Mouse (Mus musculus) kidney, adult 2 months (tissue): ENCODE data around the gene Rad51. TPM values are rescaled to one million over a fixed set of nuclear protein-coding genes. Genes with fewer than 3 reads are reported as not detected.

Source experiments
- DNase-seq: peaks from one replicate; pipeline ENCODE4 v3.0.0; 2021
- H3K27ac ChIP-seq: fragments of 200-500 bp; 2 replicates; pipeline ENCODE4 v1.5.1; 2012; ENCODE audit warnings: low read depth, low read length, control low read depth, inconsistent platforms; ENCODE audit not compliant: insufficient read depth
- H3K27me3 ChIP-seq: fragments of 200-500 bp; replicated peaks from 2 replicates; pipeline ENCODE4 v1.6.1; 2012; ENCODE audit warnings: mild to moderate bottlenecking, moderate library complexity, low read length, inconsistent platforms; ENCODE audit not compliant: control insufficient read depth, insufficient read depth
- H3K36me3 ChIP-seq: fragments of 200-500 bp; 2 replicates; pipeline ENCODE4 v1.6.1; 2012; ENCODE audit warnings: mild to moderate bottlenecking, moderate library complexity, low read length, inconsistent platforms; ENCODE audit not compliant: control insufficient read depth, insufficient read depth
- H3K4me1 ChIP-seq: fragments of 200-500 bp; 2 replicates; pipeline ENCODE4 v1.6.1; 2011; ENCODE audit warnings: low read length; ENCODE audit not compliant: control insufficient read depth, insufficient read depth
- H3K4me3 ChIP-seq: fragments of 200-500 bp; 2 replicates; pipeline ENCODE4 v1.5.1; 2011; ENCODE audit warnings: mild to moderate bottlenecking, low read depth, low read length, control low read depth; ENCODE audit not compliant: insufficient read depth
- CTCF ChIP-seq: fragments of 200-500 bp; conservative IDR thresholded peaks from 2 replicates; pipeline ENCODE4 v1.5.1; 2011; ENCODE audit warnings: low read depth, mild to moderate bottlenecking, control low read depth, low read length, moderate library complexity, mixed read lengths; ENCODE audit not compliant: insufficient read depth, insufficient read length
- POLR2A ChIP-seq: fragments of 200-500 bp; IDR thresholded peaks from one replicate; pipeline ENCODE4 v1.6.1; 2011; ENCODE audit warnings: low read depth, low read length, control low read depth
- WGBS: fragments of 180-500 bp; shearing (Covaris S2); methylation state at CpG from one replicate; pipeline ENCODE4 v1.1.7; 2018; 5-methylcytosine and 5-hydroxymethylcytosine counted together
- polyA plus RNA-seq: library from polyadenylated mRNA; depleted of rRNA; stranded (reverse); fragments of >200 nt; gene quantifications from 2 replicates; pipeline ENCODE4 v1.2.3, GENCODE M21; 2012

Gene Rad51
- polyA plus RNA-seq, 1 experiment: 1.2 TPM

DNA sequence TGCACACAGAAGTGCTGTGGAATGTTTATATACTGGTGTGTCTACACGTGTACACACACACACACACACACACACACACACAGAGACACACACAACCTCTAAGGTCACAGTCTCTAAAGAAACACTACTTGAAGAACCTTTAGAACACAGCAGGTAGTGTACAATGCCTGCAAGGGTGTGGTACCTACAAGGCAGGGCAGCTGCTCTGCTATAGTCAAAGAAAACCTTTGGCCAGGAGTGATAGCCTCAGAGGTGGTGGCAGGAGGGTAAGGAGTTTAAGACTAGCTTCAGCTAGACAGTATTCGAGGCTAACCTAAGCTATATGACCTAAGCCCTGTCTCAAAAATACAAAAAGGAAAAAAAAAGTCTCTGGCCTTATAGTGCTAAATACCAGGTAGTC lies 42.1 kb downstream of the Rad51 start:
- no peak for DNase-seq
- TF ChIP-seq CTCF (no peak), POLR2A (no peak)
- Histone ChIP-seq H3K27me3 (no peaks in the 10 kb centered on the region), H3K4me3 (no peak overlapping the region), H3K27ac (no peak overlapping the region), H3K36me3 (0 out of 2 replicates have a peak, but pooled peaks cover 1% of the 10 kb centered on the region), H3K4me1 (peaks cover 6% of the 10 kb centered on the region)
- whole genome bisulfite sequencing: 85% methylated on average over 2 of the region's 2 CpGs

DNA sequence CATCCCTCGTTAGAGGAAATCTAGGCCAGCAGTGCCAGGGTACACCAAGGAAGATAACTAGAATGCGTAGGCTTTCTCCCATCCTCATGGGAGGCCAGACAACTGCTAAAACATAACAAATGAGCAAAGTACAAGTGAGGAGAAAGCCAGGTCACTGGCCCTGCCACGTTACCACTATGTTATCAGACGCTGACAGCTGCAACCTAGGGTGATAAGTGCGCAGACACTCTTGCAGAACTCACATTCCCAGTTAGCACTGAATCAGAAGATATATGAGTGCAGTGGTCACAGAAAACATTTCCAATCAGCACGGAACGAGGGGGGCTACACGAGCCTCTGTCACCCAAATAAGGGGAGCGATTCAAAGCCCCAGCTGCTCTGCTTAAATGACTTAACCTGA lies 42.8 kb downstream of the Rad51 start:
- no peak overlapping the region for H3K4me3 ChIP-seq
- no peak for DNase-seq
- H3K27ac ChIP-seq: no peak overlapping the region
- WGBS: 66% methylated on average over 9 of the region's 9 CpGs
- TF ChIP-seq POLR2A (no peak), CTCF (no peak)
- 0 out of 2 replicates have a peak, but pooled peaks cover 1% of the 10 kb centered on the region for H3K36me3 ChIP-seq
- H3K4me1 ChIP-seq: peaks cover 6% of the 10 kb centered on the region
- H3K27me3 ChIP-seq: no peaks in the 10 kb centered on the region

DNA sequence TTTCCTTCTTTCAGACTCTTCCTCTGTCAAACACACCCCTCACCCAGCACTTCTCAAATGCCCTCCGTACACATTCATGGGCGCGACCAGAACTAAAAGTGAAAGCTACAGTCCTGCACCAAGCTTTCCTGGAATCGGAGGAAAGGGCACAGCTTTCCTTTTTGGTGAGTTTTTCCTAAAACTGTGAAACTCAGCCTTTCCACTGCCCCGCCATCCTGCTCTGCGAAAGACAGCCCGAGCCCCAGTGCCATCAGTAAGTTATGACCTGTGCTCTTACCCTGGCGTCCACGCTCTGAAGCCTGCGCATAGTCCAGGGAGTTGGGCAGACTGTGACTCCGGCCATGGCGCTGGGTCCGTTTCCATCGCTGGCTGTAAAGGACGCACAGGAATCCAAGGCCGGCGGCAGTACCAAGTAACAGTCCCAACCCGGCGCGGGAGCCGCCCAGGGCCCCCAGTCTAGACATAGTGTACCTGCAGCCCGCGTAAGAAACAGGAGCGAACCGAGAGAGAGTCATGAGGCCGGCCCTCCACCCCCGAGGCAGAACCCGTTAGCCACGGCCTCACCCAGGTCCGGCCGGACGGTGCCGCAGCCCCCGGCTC lies 43.6 kb downstream of the Rad51 start:
- Histone ChIP-seq H3K27ac (0 out of 2 replicates have a peak overlapping the region, but pooled peaks have one; percentile 11), H3K36me3 (no peaks in the 10 kb centered on the region), H3K4me1 (peaks cover 6% of the 10 kb centered on the region), H3K27me3 (no peaks in the 10 kb centered on the region), H3K4me3 (peak overlapping the region; percentile 86)
- WGBS: 2% methylated on average over 34 of the region's 34 CpGs
- TF ChIP-seq POLR2A: no peak
- no peak for TF ChIP-seq CTCF
- DNase-seq: peak; percentile 51

DNA sequence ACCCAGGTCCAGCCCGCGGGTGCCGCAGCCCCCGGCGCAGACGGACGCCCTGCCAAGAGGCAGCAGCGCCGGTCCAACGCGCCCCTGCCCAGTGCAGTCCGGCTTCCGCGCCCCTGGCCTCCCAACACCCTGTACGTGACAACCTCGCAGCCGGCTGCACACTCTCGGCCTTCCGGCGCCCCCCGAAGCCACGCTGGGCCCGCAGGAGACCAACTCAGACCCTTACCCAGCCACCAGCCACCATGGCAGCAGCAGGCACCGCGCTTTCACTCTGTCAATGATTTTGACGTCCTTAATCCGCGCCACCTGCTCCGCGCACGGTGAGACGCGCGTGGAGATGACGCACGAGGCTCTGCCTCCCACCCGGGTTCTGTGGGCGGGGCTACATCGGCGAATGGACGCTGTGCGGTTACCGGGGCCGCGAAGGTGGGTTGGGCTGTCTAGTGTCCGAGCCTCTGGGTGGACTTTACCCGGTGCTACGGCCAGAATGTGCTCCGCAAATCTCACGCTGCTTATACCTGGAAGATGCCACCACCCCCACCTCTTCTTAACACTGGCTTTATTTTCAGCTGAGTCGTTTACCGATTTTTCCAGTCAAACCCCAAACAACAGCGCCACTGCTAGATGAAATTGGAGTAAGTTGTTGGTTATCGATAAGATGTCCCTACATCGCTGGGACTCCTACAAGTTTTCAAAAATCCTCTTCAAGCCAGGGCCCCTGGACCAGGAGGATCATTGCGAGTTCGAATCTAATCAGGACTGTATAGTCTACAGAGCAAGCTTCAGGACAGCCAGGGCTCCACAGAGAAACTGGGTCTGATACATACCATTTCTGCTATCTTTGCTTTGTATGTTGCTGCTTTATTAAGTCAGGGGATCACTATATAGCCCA lies 44.3 kb downstream of the Rad51 start, which contains the start of gene Rmdn3:
Gene Rmdn3 (minus strand): TSS at position 354 of the 892 bp plus-strand sequence.
- Histone ChIP-seq H3K4me3 (peak within 1 kb of the TSS; percentile 86), H3K36me3 (no peaks in the 10 kb centered on the region), H3K27me3 (no peaks in the 10 kb centered on the region), H3K27ac (0 out of 2 replicates have a peak within 1 kb of the TSS, but pooled peaks have one; percentile 11), H3K4me1 (peaks cover 6% of the 10 kb centered on the region)
- no peak for TF ChIP-seq CTCF
- TF ChIP-seq POLR2A: peak; percentile 35
- WGBS: 1% methylated on average over 56 of the region's 57 CpGs
- peak; percentile 97 for DNase-seq

DNA sequence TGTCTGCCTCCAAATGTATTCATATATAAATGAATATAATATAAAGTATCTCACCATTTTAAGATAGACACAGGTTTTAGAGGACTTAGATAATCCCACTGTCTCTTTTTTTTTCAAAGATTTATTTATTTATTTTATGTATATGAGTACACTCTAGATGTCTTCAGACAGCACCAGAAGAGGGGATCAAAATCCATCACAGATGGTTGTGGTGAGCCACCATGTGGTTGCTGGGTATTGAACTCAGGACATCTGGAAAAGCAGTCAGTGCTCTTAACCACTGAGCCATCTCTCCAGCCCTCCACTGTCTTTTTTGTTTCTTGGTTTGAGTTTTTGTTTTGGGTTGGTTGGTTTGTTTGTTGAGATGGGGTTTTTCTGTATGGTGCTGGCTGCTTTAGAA lies 45.2 kb downstream of the Rad51 start:
- H3K27ac ChIP-seq: no peak overlapping the region
- H3K4me3 ChIP-seq: no peak overlapping the region
- H3K36me3 ChIP-seq: no peaks in the 10 kb centered on the region
- no peak for DNase-seq
- no peaks in the 10 kb centered on the region for H3K27me3 ChIP-seq
- TF ChIP-seq POLR2A (no peak), CTCF (no peak)
- H3K4me1 ChIP-seq: peaks cover 6% of the 10 kb centered on the region

DNA sequence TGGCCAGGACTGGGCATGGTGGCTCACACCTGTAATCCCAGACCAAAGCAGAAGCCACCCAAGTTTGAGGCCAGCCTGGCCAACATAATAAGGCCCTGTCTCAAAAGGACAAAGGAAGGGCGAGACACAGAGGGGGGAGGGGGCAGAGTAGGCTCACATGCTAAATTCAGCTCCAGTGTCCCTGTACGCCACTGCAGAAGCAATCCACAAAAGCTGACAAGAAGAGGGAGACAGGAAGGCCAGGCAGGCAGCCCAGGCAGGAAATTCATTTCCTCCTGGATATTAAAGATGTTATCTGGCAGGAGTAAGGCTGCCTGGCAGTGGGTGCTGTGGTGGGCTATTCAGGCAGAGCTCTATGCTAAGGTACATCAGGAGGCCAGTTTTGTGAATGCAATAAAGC lies 48.7 kb downstream of the Rad51 start:
- TF ChIP-seq POLR2A: no peak
- no peak for TF ChIP-seq CTCF
- Histone ChIP-seq H3K4me3 (no peak overlapping the region), H3K4me1 (no peaks in the 10 kb centered on the region; the same call in 1 of the 2 replicates), H3K27ac (0 out of 2 replicates have a peak overlapping the region, but pooled peaks have one; percentile 16), H3K36me3 (no peaks in the 10 kb centered on the region), H3K27me3 (no peaks in the 10 kb centered on the region)
- WGBS: 39% methylated on average over 2 of the region's 2 CpGs
- DNase-seq: peak; percentile 77

DNA sequence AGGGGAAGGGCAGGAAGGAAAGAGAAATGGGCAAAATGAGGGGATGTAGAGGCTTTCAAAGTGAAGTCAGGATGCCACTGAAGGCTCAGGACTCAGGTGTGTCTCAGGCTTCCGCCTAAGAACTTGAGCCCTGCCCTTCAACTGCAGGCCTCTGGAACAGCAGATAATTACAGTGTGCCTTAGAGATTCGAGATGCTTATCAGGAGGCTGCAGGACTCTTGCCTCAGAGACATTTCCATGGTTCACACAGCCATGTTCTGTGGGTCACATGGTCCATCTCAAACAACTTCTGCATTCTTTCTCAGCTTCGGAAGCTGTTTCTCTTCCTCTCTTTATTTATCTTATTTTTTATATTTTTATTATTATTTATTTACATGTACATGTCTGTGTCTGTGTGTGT lies 50.5 kb downstream of the Rad51 start:
- no peaks in the 10 kb centered on the region for H3K27me3 ChIP-seq
- H3K4me3 ChIP-seq: no peak overlapping the region
- no peaks in the 10 kb centered on the region; the same call in 1 of the 2 replicates for H3K4me1 ChIP-seq
- H3K27ac ChIP-seq: no peak overlapping the region
- TF ChIP-seq POLR2A (no peak), CTCF (no peak)
- WGBS: 68% methylated on average over 3 of the region's 3 CpGs
- DNase-seq: no peak
- H3K36me3 ChIP-seq: no peaks in the 10 kb centered on the region
